Mouse (Mus musculus) duodenum, adult 2 months (tissue): ENCODE measurements around the gene Zfp958. TPM values are rescaled to one million over a fixed set of nuclear protein-coding genes. Genes with fewer than 3 reads are reported as not detected.

Experiments used
- polyA plus RNA-seq: library from polyadenylated mRNA; depleted of rRNA; stranded (reverse); fragments of >200 nt; gene quantifications from 2 replicates; pipeline ENCODE4 v1.2.3, GENCODE M21; 2012; ENCODE audit warnings: low replicate concordance; rRNA removed

The Zfp958 gene
- polyA plus RNA-seq: 0.22 TPM in 1 of 2 replicates, not detected in the other

DNA sequence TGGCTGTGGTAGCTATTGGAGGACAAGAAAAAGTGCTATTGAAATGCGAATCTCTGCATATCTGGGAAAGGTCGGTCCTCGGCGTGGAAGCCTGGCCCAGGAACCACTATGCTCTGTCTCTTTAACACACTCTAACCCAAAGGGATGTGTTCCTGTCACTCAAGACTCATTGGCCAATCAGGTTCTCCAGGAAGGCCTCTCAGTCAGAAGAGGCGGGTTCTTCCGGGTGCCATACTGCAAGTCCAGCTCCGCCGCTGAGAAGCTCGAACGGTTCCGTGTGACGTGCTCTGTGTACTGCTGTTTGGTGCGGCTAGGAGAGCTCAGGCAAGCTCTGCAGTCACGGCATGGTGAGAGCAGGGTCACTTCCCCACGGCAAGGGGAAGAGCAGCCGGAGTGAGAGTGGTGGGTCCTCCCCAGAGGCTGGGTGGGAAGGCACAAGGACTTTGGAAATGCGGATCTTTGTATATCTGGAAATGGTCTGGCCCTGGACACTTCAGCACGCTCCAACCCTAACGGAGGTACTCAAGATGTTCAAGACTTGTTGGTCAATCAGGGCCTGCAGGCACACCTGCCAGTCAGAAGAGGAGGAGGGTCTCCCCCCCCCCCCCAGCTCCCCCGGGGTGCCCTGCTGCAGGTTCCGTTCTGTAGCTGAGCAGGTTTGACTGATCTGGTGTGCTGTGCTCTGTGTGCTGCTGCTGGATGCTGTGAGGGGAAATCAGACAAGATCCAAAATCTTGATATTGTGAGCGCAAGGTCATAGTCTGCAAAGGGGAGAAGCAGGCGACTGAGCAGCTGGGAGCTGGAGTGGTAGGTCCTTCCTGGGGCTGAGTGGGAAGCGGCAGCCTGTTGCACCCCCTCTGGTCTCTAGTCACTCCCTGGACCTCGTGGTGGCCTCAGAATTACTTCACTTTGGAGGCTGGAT lies at the start of gene Zfp958:
Gene Zfp958, plus strand, starts transcription at position 236 of the 922 bp plus-strand sequence.

Other genes with a start within 250 kb of the Zfp958 start
- 8.7 and 21.5 TPM in 2 replicates for gene Cers4, start 120.1 kb upstream of the Zfp958 start, polyA plus RNA-seq
- gene Shcbp1, start 166.4 kb downstream of the Zfp958 start, polyA plus RNA-seq: 0.11 TPM in 2 replicates